Mouse (Mus musculus): ENCODE results near the gene Clybl. TPM values are rescaled to one million over a fixed set of nuclear protein-coding genes. Genes with fewer than 3 reads are reported as not detected.
A peak's percentile ranks its signal among the peaks of the same experiment; 100 is the strongest.

Gene Clybl
- polyA plus RNA-seq, 1 experiment from 2014 or later = 30.0 TPM

- no peak for ATAC-seq
- 60% methylated on average over 14 of the region's 14 CpGs for WGBS (ENCODE audit: insufficient replicate concordance)
- no peak overlapping the region for H3K27ac ChIP-seq
These were observed 5.2 kb upstream of the Clybl start for GRCm38 (mm10) chr14:122176263-122176798.

DNA sequence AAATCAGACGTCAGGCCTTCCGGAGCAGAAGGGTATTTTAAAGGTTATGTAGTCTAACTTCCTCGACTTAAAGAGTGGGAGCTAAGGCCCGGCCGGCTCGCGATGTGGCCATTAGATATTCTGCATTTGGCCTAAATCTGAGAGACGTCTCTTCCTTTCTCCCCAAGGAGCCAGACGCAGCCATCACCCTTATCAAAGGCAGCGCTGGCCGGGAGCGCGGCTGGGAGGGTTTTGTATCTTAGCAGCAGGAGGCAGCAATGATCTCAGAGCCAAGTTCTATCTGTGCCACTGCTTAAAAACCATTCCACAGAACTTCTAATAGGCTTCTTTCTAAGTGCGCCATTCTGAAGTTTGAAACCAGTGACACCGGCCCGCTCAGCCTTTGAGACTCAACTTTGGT is 2.2 kb upstream of the Clybl start:
- H3K27me3 ChIP-seq (replicated peaks) = peaks cover 4% of the 10 kb centered on the region; the same call in 1 of the 2 replicates
- WGBS (ENCODE audit: insufficient replicate concordance) = 51% methylated on average over 16 of the region's 16 CpGs

More at GRCm38 (mm10) chr14:122176263-122176798, 5.2 kb upstream of the Clybl start:
- Histone ChIP-seq H3K27me3 (replicated peaks) (peaks cover 4% of the 10 kb centered on the region; the same call in 1 of the 2 replicates), H3K4me1 (peaks cover 25% of the 10 kb centered on the region), H3K36me3 (no peaks in the 10 kb centered on the region), H3K4me3 (no peak overlapping the region), H3K9me3 (replicated peaks) (no peaks in the 10 kb centered on the region), H3K9ac (no peak overlapping the region), H3K4me2 (no peak overlapping the region)

DNA sequence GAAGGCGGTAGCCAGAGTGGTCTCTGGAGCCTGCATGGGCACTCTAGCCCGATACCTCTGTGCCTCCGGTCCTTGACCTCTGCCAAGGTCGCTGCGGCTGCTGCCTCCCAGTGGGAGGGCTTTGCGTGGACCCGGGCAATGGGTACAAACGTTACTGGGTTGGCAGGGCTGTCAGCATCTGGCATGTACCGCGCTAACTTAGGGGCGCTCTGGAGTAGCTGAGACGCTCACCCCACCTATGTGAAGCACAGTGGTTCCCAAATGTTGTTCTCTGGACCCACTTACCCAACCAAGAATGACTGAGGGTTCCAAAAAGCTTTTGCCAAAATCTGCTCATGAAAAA is 282 bp downstream of the Clybl start:
- no peaks in the 10 kb centered on the region for H3K9me3 ChIP-seq (replicated peaks)
- H3K4me2 ChIP-seq = peak overlapping the region; percentile 83
- peak; percentile 76 for ATAC-seq
- no peaks in the 10 kb centered on the region for H3K36me3 ChIP-seq
- peak overlapping the region; percentile 85 for H3K4me3 ChIP-seq
- H3K27me3 ChIP-seq (replicated peaks) = no peaks in the 10 kb centered on the region
- WGBS (ENCODE audit: insufficient replicate concordance) = under 1% methylated on average over 12 of the region's 12 CpGs
- peaks cover 58% of the 10 kb centered on the region for H3K4me1 ChIP-seq
- peak overlapping the region; percentile 89 for H3K27ac ChIP-seq
- H3K9ac ChIP-seq = peak overlapping the region; percentile 82

More for the DNA sequence above, 2.2 kb upstream of the Clybl start:
- H3K4me3 ChIP-seq = no peak overlapping the region
- H3K4me1 ChIP-seq = peaks cover 50% of the 10 kb centered on the region
- no peak for ATAC-seq
- H3K27ac ChIP-seq = no peak overlapping the region
- no peaks in the 10 kb centered on the region for H3K9me3 ChIP-seq (replicated peaks)
- no peaks in the 10 kb centered on the region for H3K36me3 ChIP-seq
- H3K9ac ChIP-seq = no peak overlapping the region
- H3K4me2 ChIP-seq = no peak overlapping the region

DNA sequence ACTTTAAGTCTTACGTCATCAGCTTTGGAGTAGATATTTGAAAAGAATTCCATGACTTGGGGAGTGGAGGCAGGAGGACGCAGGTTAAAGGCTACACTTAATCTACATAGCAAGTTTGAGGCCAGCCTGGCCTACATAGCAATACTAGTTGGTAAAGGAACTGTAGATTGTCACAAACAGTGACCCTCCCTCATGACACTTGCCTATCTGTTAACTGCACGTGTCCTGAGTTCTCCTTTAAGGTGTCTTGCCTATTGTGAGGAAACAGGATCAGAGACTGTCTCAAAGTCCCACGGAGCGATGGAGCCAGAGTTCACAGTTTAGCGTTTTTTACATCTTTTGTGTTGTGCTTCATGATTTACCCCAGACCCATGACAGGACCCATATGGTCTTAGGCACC is 716 bp downstream of the Clybl start:
- Histone ChIP-seq H3K36me3 (no peaks in the 10 kb centered on the region), H3K27me3 (replicated peaks) (no peaks in the 10 kb centered on the region), H3K4me2 (peak overlapping the region; percentile 83), H3K4me3 (peak overlapping the region; percentile 85), H3K4me1 (peaks cover 58% of the 10 kb centered on the region), H3K9ac (peak overlapping the region; percentile 82), H3K27ac (peak overlapping the region; percentile 89), H3K9me3 (replicated peaks) (no peaks in the 10 kb centered on the region)
- no peak for ATAC-seq
- WGBS (ENCODE audit: insufficient replicate concordance) = 50% methylated on average over 6 of the region's 6 CpGs

DNA sequence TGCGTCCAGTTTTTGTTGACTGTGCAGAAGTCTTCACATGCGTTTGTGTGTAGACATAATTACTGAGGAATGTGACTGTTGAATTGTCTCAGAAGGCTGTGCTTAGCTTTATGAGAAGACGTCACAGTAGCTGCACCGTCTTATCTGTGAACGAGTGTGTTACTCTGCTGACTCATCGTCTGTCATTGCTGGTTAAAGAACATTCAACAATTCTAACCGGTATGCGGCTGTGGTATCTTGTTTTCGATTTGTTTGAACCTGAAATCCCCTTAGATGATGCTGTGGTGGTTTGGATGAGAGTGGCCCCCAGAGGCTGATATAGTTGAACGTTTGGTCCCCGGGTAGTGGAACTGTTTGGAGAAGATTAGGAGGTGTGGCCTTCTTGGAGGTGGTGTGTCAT is 2.5 kb downstream of the Clybl start:
- H3K9me3 ChIP-seq (replicated peaks) = no peaks in the 10 kb centered on the region
- ATAC-seq = peak; percentile 13; the same call in 1 of the 2 replicates
- H3K27me3 ChIP-seq (replicated peaks) = no peaks in the 10 kb centered on the region
- peaks cover 57% of the 10 kb centered on the region for H3K4me1 ChIP-seq
- H3K9ac ChIP-seq = no peak overlapping the region
- peak overlapping the region; percentile 49 for H3K4me2 ChIP-seq
- no peaks in the 10 kb centered on the region for H3K36me3 ChIP-seq
- peak overlapping the region; percentile 89 for H3K27ac ChIP-seq
- 0 out of 2 replicates have a peak overlapping the region, but pooled peaks have one; percentile 10 for H3K4me3 ChIP-seq
- 24% methylated on average over 11 of the region's 11 CpGs for WGBS (ENCODE audit: insufficient replicate concordance)

- Histone ChIP-seq H3K9me3 (replicated peaks) (no peaks in the 10 kb centered on the region), H3K27ac (no peak overlapping the region), H3K4me1 (peaks cover 21% of the 10 kb centered on the region), H3K4me2 (no peak overlapping the region), H3K9ac (no peak overlapping the region), H3K36me3 (no peaks in the 10 kb centered on the region), H3K4me3 (no peak overlapping the region), H3K27me3 (replicated peaks) (no peaks in the 10 kb centered on the region)
- no peak for ATAC-seq
- WGBS (ENCODE audit: insufficient replicate concordance) = 85% methylated on average over 5 of the region's 5 CpGs
These were observed 6.7 kb downstream of the Clybl start for GRCm38 (mm10) chr14:122188250-122188649.

- Histone ChIP-seq H3K27me3 (replicated peaks) (no peaks in the 10 kb centered on the region), H3K9me3 (replicated peaks) (no peaks in the 10 kb centered on the region), H3K9ac (no peak overlapping the region), H3K36me3 (no peaks in the 10 kb centered on the region), H3K4me3 (no peak overlapping the region), H3K4me1 (peaks cover 5% of the 10 kb centered on the region), H3K4me2 (no peak overlapping the region), H3K27ac (no peak overlapping the region)
- 75% methylated on average over 5 of the region's 5 CpGs for WGBS (ENCODE audit: insufficient replicate concordance)
- ATAC-seq = no peak
These were observed 8.4 kb downstream of the Clybl start for GRCm38 (mm10) chr14:122189901-122190300.

DNA sequence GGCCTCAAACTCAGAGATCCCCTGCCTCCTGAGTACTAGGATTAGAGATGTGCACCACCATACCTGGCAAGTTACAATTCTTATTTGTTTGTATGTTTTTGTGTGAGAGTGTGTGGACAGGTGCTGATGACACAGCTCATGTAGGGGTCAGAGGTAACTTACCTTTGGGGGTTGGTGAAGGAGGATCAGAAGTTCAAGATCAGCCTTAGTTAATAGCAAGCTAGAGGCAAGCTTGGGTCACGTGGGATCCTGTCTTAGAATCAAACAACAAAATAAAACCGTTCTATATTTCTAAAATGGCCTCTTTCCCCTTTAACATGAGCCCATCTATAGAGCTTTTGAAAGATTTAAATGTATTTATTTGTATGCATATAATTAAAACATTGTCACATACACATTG is 9.0 kb downstream of the Clybl start:
- Histone ChIP-seq H3K4me2 (no peak overlapping the region), H3K4me1 (no peaks in the 10 kb centered on the region), H3K27ac (no peak overlapping the region), H3K36me3 (no peaks in the 10 kb centered on the region), H3K9me3 (replicated peaks) (no peaks in the 10 kb centered on the region), H3K4me3 (no peak overlapping the region), H3K9ac (no peak overlapping the region), H3K27me3 (replicated peaks) (no peaks in the 10 kb centered on the region)
- WGBS (ENCODE audit: insufficient replicate concordance) = 21% methylated on average over 2 of the region's 2 CpGs
- no peak for ATAC-seq

DNA sequence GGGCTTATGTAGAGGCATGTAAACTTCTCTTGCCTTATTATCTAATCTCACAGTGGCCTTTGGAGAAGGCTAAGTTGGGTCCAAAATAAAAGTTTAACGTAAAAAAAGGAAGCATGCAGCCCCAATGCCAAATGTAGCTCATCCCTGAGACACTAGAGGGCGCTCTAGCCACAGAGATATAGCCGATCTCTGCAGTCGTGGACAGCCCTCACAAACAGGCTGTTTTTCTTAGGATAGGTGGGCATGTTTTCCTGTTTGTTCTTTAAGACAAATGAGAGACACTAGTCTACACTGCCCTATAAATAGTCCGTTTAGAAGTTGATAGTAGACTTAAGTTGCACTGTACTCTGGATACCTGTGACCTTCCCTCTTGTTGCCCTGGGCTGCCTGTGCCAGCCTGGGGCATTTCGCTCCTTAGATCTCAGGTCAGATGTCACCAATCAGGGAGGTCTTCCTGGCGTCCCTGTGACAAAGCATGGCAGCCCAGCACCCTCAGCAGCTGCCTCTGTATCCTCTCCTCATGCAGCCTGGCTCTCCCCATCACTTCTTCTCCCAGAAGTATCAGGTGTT is 9.5 kb downstream of the Clybl start:
- peak; percentile 26 for ATAC-seq
- 13% methylated on average over 7 of the region's 7 CpGs for WGBS (ENCODE audit: insufficient replicate concordance)
- no peak overlapping the region for H3K4me2 ChIP-seq

GRCm38 (mm10) chr14:122194630-122195029 is 13.1 kb downstream of the Clybl start:
- Histone ChIP-seq H3K4me3 (no peak overlapping the region), H3K27me3 (replicated peaks) (no peaks in the 10 kb centered on the region), H3K36me3 (no peaks in the 10 kb centered on the region), H3K27ac (no peak overlapping the region), H3K9ac (no peak overlapping the region), H3K4me2 (no peak overlapping the region), H3K4me1 (no peaks in the 10 kb centered on the region), H3K9me3 (replicated peaks) (no peaks in the 10 kb centered on the region)
- ATAC-seq = no peak
- WGBS (ENCODE audit: insufficient replicate concordance) = 86% methylated on average over 8 of the region's 8 CpGs

More for the DNA sequence above, 9.5 kb downstream of the Clybl start:
- H3K4me3 ChIP-seq = no peak overlapping the region
- no peaks in the 10 kb centered on the region for H3K4me1 ChIP-seq
- H3K36me3 ChIP-seq = no peaks in the 10 kb centered on the region
- no peaks in the 10 kb centered on the region for H3K9me3 ChIP-seq (replicated peaks)
- H3K27ac ChIP-seq = no peak overlapping the region
- H3K9ac ChIP-seq = no peak overlapping the region
- no peaks in the 10 kb centered on the region for H3K27me3 ChIP-seq (replicated peaks)

DNA sequence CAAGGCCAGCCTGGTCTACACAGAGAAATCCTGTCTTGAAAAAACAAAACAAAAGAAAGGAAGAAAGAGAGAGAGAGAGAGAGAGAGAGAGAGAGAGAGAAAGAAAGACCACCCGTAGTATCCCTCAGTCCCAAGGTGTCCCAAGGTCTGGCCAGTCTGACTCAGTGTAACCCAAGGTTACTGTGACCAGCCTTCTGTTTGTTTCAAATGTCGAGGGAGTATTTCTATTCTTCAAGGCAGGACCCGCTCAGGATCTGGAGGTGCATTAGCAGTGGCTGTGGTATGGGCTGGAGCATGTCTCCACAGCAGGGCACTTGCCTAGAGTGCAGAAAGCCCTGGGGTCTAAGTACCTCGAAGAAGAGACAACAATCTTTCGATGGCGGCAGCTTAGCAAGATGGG is 15.3 kb downstream of the Clybl start:
- Histone ChIP-seq H3K4me2 (no peak overlapping the region), H3K4me1 (no peaks in the 10 kb centered on the region), H3K27ac (no peak overlapping the region), H3K9ac (no peak overlapping the region), H3K36me3 (no peaks in the 10 kb centered on the region), H3K9me3 (replicated peaks) (no peaks in the 10 kb centered on the region), H3K27me3 (replicated peaks) (no peaks in the 10 kb centered on the region), H3K4me3 (no peak overlapping the region)
- ATAC-seq = no peak
- 74% methylated on average over 6 of the region's 6 CpGs for WGBS (ENCODE audit: insufficient replicate concordance)

DNA sequence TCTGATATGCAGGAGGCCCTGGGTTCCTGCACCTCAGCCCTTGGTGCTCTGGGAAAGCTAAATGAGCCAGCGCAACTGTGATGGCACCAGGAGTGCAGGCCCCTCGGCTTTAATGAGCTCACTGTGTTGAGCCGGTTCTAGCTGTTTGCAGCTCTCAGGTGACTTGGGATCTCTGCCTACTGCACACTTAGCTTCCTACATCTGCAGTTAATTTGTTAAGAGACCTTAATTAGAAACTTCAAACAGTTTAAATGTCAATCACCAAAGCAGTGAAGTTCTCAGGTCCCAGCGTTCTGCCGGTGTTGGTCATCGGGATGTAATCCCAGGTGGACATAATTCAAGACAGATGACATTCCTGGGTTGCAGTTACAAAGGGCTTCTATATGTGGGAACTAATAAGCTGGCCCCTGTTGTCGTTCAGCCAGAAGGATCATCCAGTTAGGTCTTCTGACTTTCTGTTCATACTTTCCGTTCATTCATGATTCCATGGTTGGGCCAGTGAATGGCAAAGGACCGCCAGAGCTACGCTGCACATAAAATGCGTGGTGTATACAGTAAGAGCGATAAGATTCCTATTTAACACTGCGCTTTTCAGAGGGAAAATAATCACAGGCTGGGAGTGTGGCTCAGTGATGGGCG is 18.9 kb downstream of the Clybl start:
- Histone ChIP-seq H3K4me1 (peaks cover 5% of the 10 kb centered on the region; the same call in 1 of the 2 replicates), H3K9ac (no peak overlapping the region), H3K27me3 (replicated peaks) (no peaks in the 10 kb centered on the region), H3K36me3 (no peaks in the 10 kb centered on the region), H3K9me3 (replicated peaks) (no peaks in the 10 kb centered on the region), H3K27ac (no peak overlapping the region), H3K4me2 (no peak overlapping the region), H3K4me3 (no peak overlapping the region)
- WGBS (ENCODE audit: insufficient replicate concordance) = 76% methylated on average over 14 of the region's 14 CpGs
- no peak for ATAC-seq
